Mouse (Mus musculus) brain, embryonic 14.5 days (tissue): ENCODE measurements at regions not wholly inside any gene's neighbourhood (a gene's known extent, or its start where the extent isn't known, plus 50 kb on each side); places are given as distances from the start of the nearest gene placed in this dataset.
A peak's percentile ranks its signal among the peaks of the same experiment; 100 is the strongest.
"Not testable (repeated sequence)": the region's sequence is repeated elsewhere in the genome, so short reads cannot be mapped to it uniquely, and the experiment has no call there.

Source experiments
- DNase-seq: peaks from one replicate; pipeline ENCODE4 v3.0.0-alpha.2; 2011; ENCODE audit warnings: low read depth
- CTCF ChIP-seq: fragments of 200-500 bp; IDR thresholded peaks from 2 replicates; pipeline ENCODE4 v1.5.1; 2012; ENCODE audit warnings: inconsistent platforms, mild to moderate bottlenecking, moderate library complexity, borderline replicate concordance; ENCODE audit not compliant: insufficient read depth, insufficient read length; ENCODE audit errors: extremely low read depth
- POLR2A ChIP-seq: fragments of 200-500 bp; IDR thresholded peaks from 2 replicates; pipeline ENCODE4 v1.6.1; 2012; ENCODE audit warnings: mild to moderate bottlenecking, inconsistent platforms, borderline replicate concordance; ENCODE audit not compliant: poor library complexity, insufficient read depth, insufficient read length, severe bottlenecking; ENCODE audit errors: extremely low read depth

GRCm38 (mm10) chr6:12833358-12833757 is 84.1 kb upstream of the Thsd7a start:
- TF ChIP-seq CTCF (no peak), POLR2A (no peak)
- DNase-seq = peak; percentile 73

- DNase-seq = no peak
- TF ChIP-seq POLR2A (no peak), CTCF (no peak)
These were observed 82.7 kb upstream of the Thsd7a start for GRCm38 (mm10) chr6:12831916-12832315.

- DNase-seq = no peak
- no peak for TF ChIP-seq POLR2A
- TF ChIP-seq CTCF = no peak
These were observed 82.3 kb upstream of the Thsd7a start for GRCm38 (mm10) chr6:12831485-12831884.

- no peak for TF ChIP-seq CTCF
- TF ChIP-seq POLR2A = no peak
- DNase-seq = peak; percentile 51
These were observed 78.5 kb upstream of the Thsd7a start for GRCm38 (mm10) chr6:12827745-12828144.

- no peak for DNase-seq
- TF ChIP-seq CTCF = no peak
- TF ChIP-seq POLR2A = no peak
These were observed 66.0 kb upstream of the Thsd7a start for GRCm38 (mm10) chr6:12814972-12815770.

- DNase-seq = not testable (repeated sequence)
These were observed 64.6 kb upstream of the Thsd7a start for GRCm38 (mm10) chr6:12813781-12814180.

- DNase-seq = no peak
- TF ChIP-seq CTCF (no peak), POLR2A (no peak)
These were observed 63.3 kb upstream of the Thsd7a start for GRCm38 (mm10) chr6:12812467-12812866.

GRCm38 (mm10) chr6:12812036-12812435 is 62.8 kb upstream of the Thsd7a start:
- DNase-seq = no peak
- TF ChIP-seq CTCF (no peak), POLR2A (no peak)

GRCm38 (mm10) chr6:12809601-12810000 is 60.4 kb upstream of the Thsd7a start:
- TF ChIP-seq CTCF (peak; percentile 11; the same call in 1 of the 2 replicates), POLR2A (no peak)
- DNase-seq = peak; percentile 71
